Mouse (Mus musculus) liver, embryonic 11.5 days (tissue): ENCODE data around the gene Gas2l1. TPM values are rescaled to one million over a fixed set of nuclear protein-coding genes. Genes with fewer than 3 reads are reported as not detected.

Experiments
- ATAC-seq: fragments of 200-750 bp; cut with Nextera tagmentation; replicated peaks from 2 replicates; pipeline ENCODE4 v1.8.0; 2017; ENCODE audit warnings: moderate number of reproducible peaks, mild to moderate bottlenecking, moderate TSS enrichment, moderate library complexity; ENCODE audit not compliant: low FRiP score
- DNase-seq: peaks from one replicate; pipeline ENCODE4 v3.0.0-alpha.2; 2017; ENCODE audit warnings: low spot score
- H3K27ac ChIP-seq: fragments of 300-500 bp; sonication (generic); 2 replicates; pipeline ENCODE4 v1.5.1; 2014; ENCODE audit warnings: mild to moderate bottlenecking, low read depth, low read length, control low read depth
- H3K27me3 ChIP-seq: fragments of 300-500 bp; sonication (generic); replicated peaks from 2 replicates; pipeline ENCODE4 v1.6.1; 2014; ENCODE audit warnings: low read length, mixed read lengths; ENCODE audit not compliant: control insufficient read depth, insufficient read depth
- H3K36me3 ChIP-seq: fragments of 300-500 bp; sonication (generic); 2 replicates; pipeline ENCODE4 v1.6.1; 2014; ENCODE audit warnings: mild to moderate bottlenecking, low read length, moderate library complexity, mixed read lengths; ENCODE audit not compliant: control insufficient read depth, insufficient read depth
- H3K4me1 ChIP-seq: fragments of 300-500 bp; sonication (generic); replicated peaks from 2 replicates; pipeline ENCODE4 v1.6.1; 2014; ENCODE audit warnings: low read length, mixed read lengths; ENCODE audit not compliant: control insufficient read depth, insufficient read depth
- H3K4me2 ChIP-seq: fragments of 300-500 bp; sonication (generic); 2 replicates; pipeline ENCODE4 v1.6.1; 2014; ENCODE audit warnings: mild to moderate bottlenecking, control low read depth, moderate library complexity
- H3K4me3 ChIP-seq: fragments of 300-500 bp; sonication (generic); 2 replicates; pipeline ENCODE4 v1.5.1; 2014; ENCODE audit warnings: low read depth, low read length, control low read depth
- H3K9ac ChIP-seq: fragments of 300-500 bp; sonication (generic); 2 replicates; pipeline ENCODE4 v1.6.1; 2014; ENCODE audit warnings: low read depth, low read length, control low read depth
- H3K9me3 ChIP-seq: fragments of 300-500 bp; sonication (generic); 2 replicates; pipeline ENCODE4 v1.6.1; 2016; ENCODE audit warnings: low read length, inconsistent platforms, mixed read lengths; ENCODE audit not compliant: control insufficient read depth
- WGBS: fragments of 180-500 bp; shearing (Covaris S2); extraction: QIAGEN DNeasy Blood & Tissue Kit; methylation state at CpG from one replicate; pipeline ENCODE4 v1.1.7; 2014; 5-methylcytosine and 5-hydroxymethylcytosine counted together
- polyA plus RNA-seq: library from polyadenylated mRNA; unstranded; fragments of >200 nt; fragmentation: Nextera tagmentation; extraction: Ambion mirVana; gene quantifications from 2 replicates; pipeline ENCODE4 v1.2.1, GENCODE M21; 2014

Gene Gas2l1
- polyA plus RNA-seq, result 41.9 and 46.5 TPM in 2 replicates

DNA sequence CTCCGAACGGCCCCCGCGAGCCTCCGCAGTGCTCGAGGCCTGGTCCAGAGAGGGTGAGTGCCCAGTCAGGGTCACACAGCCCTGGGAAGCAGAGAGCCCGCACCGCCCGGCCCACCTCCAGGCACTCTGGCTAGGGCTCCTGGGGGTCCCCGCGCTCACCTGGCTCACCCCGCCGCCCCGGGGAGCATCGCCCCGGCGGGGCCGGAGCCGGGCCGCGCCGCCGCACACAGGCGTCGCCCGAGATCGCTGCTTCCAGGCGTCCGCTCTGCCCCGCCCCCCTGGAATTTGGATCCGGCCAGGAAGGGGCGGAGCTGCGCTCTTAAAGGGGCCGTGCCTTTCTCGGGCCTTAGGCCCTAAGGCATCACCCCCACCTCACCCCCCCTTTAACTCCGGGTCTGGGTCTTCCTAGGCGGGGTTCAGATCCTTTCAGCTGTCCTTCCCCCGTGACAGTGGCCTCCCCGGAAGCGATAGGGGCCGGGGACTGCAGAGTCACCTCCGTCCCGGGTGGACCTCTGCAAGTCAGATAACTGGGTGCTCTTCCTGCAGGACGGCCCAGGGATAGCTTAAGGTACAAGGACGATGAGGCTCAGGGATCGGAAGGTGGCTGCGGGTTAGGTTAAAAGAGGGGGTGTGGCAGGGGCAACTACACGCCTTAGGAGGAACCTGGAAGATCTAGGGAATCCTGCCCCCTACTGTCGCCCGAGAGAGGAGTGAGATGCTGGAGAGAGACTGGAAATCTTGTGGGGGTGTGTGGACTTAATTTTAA, at the start of gene Gas2l1:
Gene Gas2l1, minus strand, starts transcription at position 272 of the 766 bp plus-strand sequence.
- H3K9ac ChIP-seq, result peak within 1 kb of the TSS; percentile 59
- H3K4me1 ChIP-seq, result peaks cover 17% of the 10 kb centered on the region
- peak within 1 kb of the TSS; percentile 73 for H3K4me2 ChIP-seq
- peaks cover 11% of the 10 kb centered on the region for H3K36me3 ChIP-seq
- H3K27me3 ChIP-seq, result peaks cover 39% of the 10 kb centered on the region
- ATAC-seq (peak; percentile 85), DNase-seq (peak; percentile 91)
- peak within 1 kb of the TSS; percentile 2 for H3K27ac ChIP-seq
- under 1% methylated on average over 50 of the region's 50 CpGs for WGBS
- peak within 1 kb of the TSS; percentile 55 for H3K4me3 ChIP-seq
- H3K9me3 ChIP-seq, result no peaks in the 10 kb centered on the region

DNA sequence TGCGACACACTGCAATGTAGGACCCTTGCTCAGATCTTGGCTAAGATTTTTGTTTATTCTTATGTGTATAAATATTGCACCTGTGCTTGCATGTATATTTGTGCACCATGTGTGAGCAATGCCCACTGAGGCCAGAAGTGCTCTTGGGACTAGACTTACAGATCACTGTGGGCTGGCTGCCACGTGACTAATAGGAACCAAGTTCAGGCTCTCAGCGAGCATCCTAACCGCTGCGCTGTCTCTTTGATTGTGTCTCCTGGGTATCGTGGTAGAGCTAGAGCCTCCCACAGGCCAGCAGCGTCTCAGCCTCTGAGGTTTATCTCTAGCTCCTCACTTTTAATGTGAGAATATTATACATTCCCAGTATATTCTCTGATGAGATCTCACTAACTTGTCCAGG, 48.5 kb upstream of the Gas2l1 start:
- WGBS, result 85% methylated on average over 7 of the region's 7 CpGs

DNA sequence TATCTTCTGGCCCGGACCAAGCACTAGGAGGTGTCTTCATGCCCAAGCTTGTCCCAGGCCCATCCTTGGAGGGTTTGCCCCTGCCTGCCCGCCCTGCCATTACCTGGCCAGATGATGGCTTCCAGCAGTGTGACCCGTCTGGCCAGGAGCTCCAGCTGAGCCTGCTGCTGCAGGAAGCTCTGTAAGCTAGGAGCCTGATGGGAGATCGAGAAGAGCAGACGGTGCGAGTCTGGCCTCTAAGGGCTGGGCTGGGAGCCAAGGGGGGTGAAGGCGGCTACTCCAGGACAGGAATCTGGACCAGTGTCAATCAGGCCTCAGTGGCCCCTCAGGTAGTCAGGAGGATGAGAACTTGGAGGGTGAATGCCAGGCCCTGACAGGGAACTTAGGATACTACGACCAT, 44.3 kb upstream of the Gas2l1 start:
- Histone ChIP-seq H3K27me3 (no peaks in the 10 kb centered on the region), H3K9ac (no peak overlapping the region), H3K4me3 (no peak overlapping the region), H3K9me3 (no peaks in the 10 kb centered on the region), H3K4me2 (no peak overlapping the region), H3K27ac (no peak overlapping the region), H3K36me3 (no peaks in the 10 kb centered on the region), H3K4me1 (0 out of 2 replicates have a peak, but pooled peaks cover 2% of the 10 kb centered on the region)
- ATAC-seq (no peak), DNase-seq (no peak)
- WGBS, result 70% methylated on average over 8 of the region's 8 CpGs

More for the DNA sequence above, 48.5 kb upstream of the Gas2l1 start:
- Histone ChIP-seq H3K4me2 (no peak overlapping the region), H3K36me3 (no peaks in the 10 kb centered on the region), H3K9ac (no peak overlapping the region), H3K4me1 (no peaks in the 10 kb centered on the region), H3K27ac (no peak overlapping the region), H3K4me3 (no peak overlapping the region), H3K27me3 (no peaks in the 10 kb centered on the region), H3K9me3 (no peaks in the 10 kb centered on the region)
- DNase-seq (no peak), ATAC-seq (no peak)

DNA sequence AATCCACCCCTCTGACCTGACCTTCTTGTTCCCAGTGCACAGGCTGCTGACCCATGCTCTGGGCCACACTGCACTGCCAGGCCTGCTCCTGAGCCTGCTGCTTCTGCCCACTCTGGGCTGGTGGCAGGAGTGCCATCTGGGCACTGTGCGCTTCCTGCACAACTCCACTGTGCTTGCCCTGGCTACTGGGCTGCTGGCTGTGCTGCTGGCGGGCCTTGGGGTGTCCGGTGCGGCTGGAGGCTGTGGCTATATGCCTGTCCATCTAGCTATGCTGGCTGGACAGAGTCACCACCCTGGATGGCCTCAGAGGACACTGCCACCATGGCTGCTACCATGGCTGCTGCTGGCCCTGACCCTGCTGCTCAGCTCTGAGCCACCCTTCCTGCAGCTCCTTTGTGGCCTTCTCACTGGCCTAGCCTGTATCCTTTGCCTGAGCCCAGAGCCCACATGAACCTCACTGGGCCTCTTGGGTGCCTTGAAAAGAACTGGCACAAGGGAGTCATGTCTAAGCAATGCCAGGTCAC, 38.9 kb upstream of the Gas2l1 start:
- WGBS, result 94% methylated on average over 4 of the region's 4 CpGs
- no peak for DNase-seq
- Histone ChIP-seq H3K36me3 (peaks cover 7% of the 10 kb centered on the region; the same call in 1 of the 2 replicates), H3K27me3 (no peaks in the 10 kb centered on the region), H3K4me3 (no peak overlapping the region), H3K4me1 (peaks cover 21% of the 10 kb centered on the region), H3K9me3 (no peaks in the 10 kb centered on the region), H3K27ac (no peak overlapping the region), H3K4me2 (no peak overlapping the region), H3K9ac (no peak overlapping the region)
- ATAC-seq, result no peak

DNA sequence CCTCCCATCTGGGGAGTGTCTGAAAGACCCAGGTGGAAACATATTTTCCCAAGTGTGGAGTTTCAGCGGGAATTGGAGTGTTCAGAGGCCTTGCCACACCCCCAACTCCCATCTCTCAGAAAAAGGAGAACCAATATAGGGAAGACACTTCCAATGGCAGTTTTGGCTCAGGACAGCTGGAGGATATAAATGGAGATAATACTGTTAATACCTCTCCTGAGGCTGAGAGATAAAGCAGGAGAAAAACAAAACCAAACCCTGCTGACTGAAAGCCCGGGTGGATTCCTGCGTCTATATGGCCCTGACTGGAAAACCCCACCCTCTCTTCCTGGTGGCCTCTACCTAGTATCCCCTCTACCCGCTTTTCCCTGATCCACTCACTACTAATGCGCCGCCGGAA, 37.3 kb upstream of the Gas2l1 start:
- no peak overlapping the region for H3K4me3 ChIP-seq
- no peak overlapping the region for H3K27ac ChIP-seq
- peaks cover 7% of the 10 kb centered on the region; the same call in 1 of the 2 replicates for H3K36me3 ChIP-seq
- H3K9me3 ChIP-seq, result no peaks in the 10 kb centered on the region
- H3K4me2 ChIP-seq, result peak overlapping the region; percentile 12; the same call in 1 of the 2 replicates
- no peaks in the 10 kb centered on the region for H3K27me3 ChIP-seq
- DNase-seq (no peak), ATAC-seq (no peak)
- no peak overlapping the region for H3K9ac ChIP-seq
- 55% methylated on average over 7 of the region's 7 CpGs for WGBS
- H3K4me1 ChIP-seq, result peaks cover 22% of the 10 kb centered on the region

DNA sequence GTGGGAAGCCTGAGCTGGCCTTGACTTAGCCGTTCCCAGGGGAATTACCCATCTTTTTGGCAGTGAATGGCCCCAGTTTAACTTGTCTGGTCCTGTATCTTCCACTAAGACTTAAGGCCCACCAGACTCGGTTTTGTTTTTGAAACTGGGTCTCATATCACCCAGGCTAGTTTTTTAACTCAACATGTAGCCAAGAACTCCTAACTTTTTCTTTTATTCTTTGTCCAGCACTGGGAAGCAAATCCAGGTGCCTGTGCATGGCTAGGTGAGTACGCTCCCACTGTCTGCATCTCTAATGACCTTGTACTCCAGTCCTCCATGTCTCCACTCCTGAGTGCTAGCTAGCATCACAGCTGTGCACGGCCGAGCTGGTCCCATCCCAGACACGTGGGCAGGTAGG, 36.5 kb upstream of the Gas2l1 start:
- Histone ChIP-seq H3K36me3 (peaks cover 7% of the 10 kb centered on the region; the same call in 1 of the 2 replicates), H3K4me1 (peaks cover 29% of the 10 kb centered on the region), H3K9me3 (no peaks in the 10 kb centered on the region), H3K9ac (no peak overlapping the region), H3K27ac (no peak overlapping the region), H3K4me3 (no peak overlapping the region), H3K27me3 (no peaks in the 10 kb centered on the region), H3K4me2 (no peak overlapping the region)
- ATAC-seq (no peak), DNase-seq (no peak)
- 78% methylated on average over 6 of the region's 6 CpGs for WGBS

DNA sequence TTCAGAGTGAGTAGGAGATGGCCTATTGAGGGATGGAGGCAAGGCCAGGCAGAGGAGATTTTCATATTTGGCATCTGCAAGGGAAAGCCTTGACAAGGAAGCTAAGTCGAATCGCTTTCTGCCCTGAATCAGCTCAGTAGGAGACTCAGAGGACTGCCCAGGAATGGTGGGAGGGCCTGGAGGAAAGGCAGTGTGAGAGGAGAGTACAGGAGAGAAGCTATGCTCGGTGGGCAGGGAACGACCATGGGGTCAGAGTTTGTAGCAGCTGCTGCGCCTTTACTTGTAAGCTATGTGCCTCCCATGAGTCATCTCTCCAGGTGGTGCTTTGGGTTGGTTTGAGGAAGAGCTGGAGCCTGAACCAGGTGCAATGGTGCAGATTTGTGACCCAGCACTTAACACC, 35.7 kb upstream of the Gas2l1 start:
- Histone ChIP-seq H3K36me3 (peaks cover 7% of the 10 kb centered on the region; the same call in 1 of the 2 replicates), H3K27me3 (no peaks in the 10 kb centered on the region), H3K9me3 (no peaks in the 10 kb centered on the region), H3K4me1 (peaks cover 37% of the 10 kb centered on the region), H3K4me2 (peak overlapping the region; percentile 94), H3K9ac (no peak overlapping the region; the same call in 1 of the 2 replicates), H3K4me3 (peak overlapping the region; percentile 96), H3K27ac (peak overlapping the region; percentile 96; the same call in 1 of the 2 replicates)
- ATAC-seq, result no peak
- DNase-seq, result no peak
- 55% methylated on average over 5 of the region's 5 CpGs for WGBS

DNA sequence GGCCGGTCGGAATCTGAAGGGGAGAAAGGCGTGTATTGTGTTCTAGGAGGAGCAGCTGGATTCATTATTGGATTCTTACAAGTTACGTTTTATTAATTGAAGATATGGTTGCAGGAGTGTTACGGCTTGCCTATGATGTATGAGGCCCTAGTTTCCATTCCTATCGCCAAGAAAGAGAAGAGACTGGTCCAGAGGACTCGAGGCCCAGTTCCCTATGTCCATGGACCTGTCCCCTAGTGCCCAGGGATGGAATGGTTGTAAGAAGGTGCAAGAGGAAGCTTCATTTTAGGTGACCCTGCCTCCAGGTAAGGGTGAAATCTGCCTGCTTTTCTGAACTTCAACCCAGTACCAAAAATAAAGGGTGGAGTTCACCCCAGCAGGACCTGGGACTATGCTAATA, 35.2 kb upstream of the Gas2l1 start:
- no peak for ATAC-seq
- peak overlapping the region; percentile 100 for H3K9ac ChIP-seq
- H3K9me3 ChIP-seq, result no peaks in the 10 kb centered on the region
- H3K4me2 ChIP-seq, result peak overlapping the region; percentile 94
- DNase-seq, result no peak
- peaks cover 7% of the 10 kb centered on the region; the same call in 1 of the 2 replicates for H3K36me3 ChIP-seq
- H3K27ac ChIP-seq, result peak overlapping the region; percentile 96
- WGBS, result 3% methylated on average over 7 of the region's 7 CpGs
- H3K4me1 ChIP-seq, result peaks cover 38% of the 10 kb centered on the region
- peak overlapping the region; percentile 96 for H3K4me3 ChIP-seq
- no peaks in the 10 kb centered on the region for H3K27me3 ChIP-seq
